In genomic region chr8:122520611-122521010, GRCm38 (mm10) we compare ENCODE assay signal across 13 mouse cellular contexts. TPM values are rescaled to one million over a fixed set of nuclear protein-coding genes. Genes with fewer than 3 reads are reported as not detected.
A peak's percentile ranks its signal among the peaks of the same experiment; 100 is the strongest.
DNase-seq lines count a peak whose midpoint lies in the region; ATAC-seq and TF ChIP-seq lines count a peak whose summit lies in the region.
"Had no signal": no experiment of that assay in that cellular context is flagged by ENCODE, and none has a peak within 500 bp of the region (broad histone marks: within the 10 kb centered on the region; RNA-seq: fewer than 3 reads in every experiment).

No protein-coding gene starts in this region.

- TF ChIP-seq CTCF in lung, postnatal 0 days (IDR thresholded peaks at IDR 0.05) = no peak
- TF ChIP-seq CTCF in lung, adult 2 months (IDR thresholded peaks at IDR 0.05; ENCODE audit: insufficient read depth, low read length) = no peak
- TF ChIP-seq CTCF in liver, postnatal 0 days (IDR thresholded peaks at IDR 0.05; ENCODE audit: low read depth) = no peak

- WGBS in hindbrain, embryonic 10.5 days = 67% methylated on average over 11 of the region's 11 CpGs
- WGBS in hindbrain, embryonic 16.5 days = 70% methylated on average over 11 of the region's 11 CpGs
- 61% methylated on average over 11 of the region's 11 CpGs for WGBS in lung, postnatal 0 days
- 51% methylated on average over 11 of the region's 11 CpGs for WGBS in lung, adult 2 months
- WGBS in heart, embryonic 14.5 days = 58% methylated on average over 11 of the region's 11 CpGs
- 60% methylated on average over 11 of the region's 11 CpGs for WGBS in liver, postnatal 0 days (ENCODE audit: insufficient replicate concordance)

- H3K4me1 ChIP-seq in hindbrain, embryonic 10.5 days (replicated peaks) = peaks cover 76% of the 10 kb centered on the region
- peaks cover 19% of the 10 kb centered on the region for H3K4me1 ChIP-seq in hindbrain, embryonic 16.5 days (ENCODE audit: control insufficient read depth, insufficient read depth, low read depth, low read length)
- H3K4me1 ChIP-seq in lung, postnatal 0 days (ENCODE audit: insufficient read depth, low read depth, low read length) = peaks cover 50% of the 10 kb centered on the region
- H3K4me1 ChIP-seq in lung, adult 2 months (ENCODE audit: control insufficient read depth, insufficient read depth, low read length) = peaks cover 60% of the 10 kb centered on the region
- peaks cover 58 to 80% of the 10 kb centered on the region in 2 experiments for H3K4me1 ChIP-seq in heart, embryonic 14.5 days (ENCODE audit: control insufficient read depth in 2 of 2, insufficient read depth in 2 of 2, low read length in 2 of 2)
- H3K4me1 ChIP-seq in liver, postnatal 0 days (ENCODE audit: insufficient read depth) = peaks cover 27% of the 10 kb centered on the region

- peak overlapping the region; percentile 56 for H3K27ac ChIP-seq in hindbrain, embryonic 10.5 days
- H3K27ac ChIP-seq in hindbrain, embryonic 16.5 days (ENCODE audit: low read depth, low read length) = no peak overlapping the region
- peak overlapping the region; percentile 63 for H3K27ac ChIP-seq in lung, postnatal 0 days (ENCODE audit: low read length)
- H3K27ac ChIP-seq in heart, embryonic 14.5 days (replicated peaks in 1 of 2; ENCODE audit: control insufficient read depth in 1 of 2, insufficient read depth in 1 of 2, low read depth in 2 of 2, low read length in 2 of 2) = peak overlapping the region; percentile 0 to 90; a peak in 3 of 4 replicates
- H3K27ac ChIP-seq in liver, postnatal 0 days (ENCODE audit: low read depth) = 0 out of 2 replicates have a peak overlapping the region, but pooled peaks have one; percentile 7

- no peaks in the 10 kb centered on the region for H3K36me3 ChIP-seq in hindbrain, embryonic 10.5 days
- H3K36me3 ChIP-seq in hindbrain, embryonic 16.5 days (ENCODE audit: control insufficient read depth, insufficient read depth, low read length) = no peaks in the 10 kb centered on the region
- no peaks in the 10 kb centered on the region for H3K36me3 ChIP-seq in lung, postnatal 0 days (ENCODE audit: insufficient read depth, low read length)
- H3K36me3 ChIP-seq in heart, embryonic 14.5 days (ENCODE audit: control insufficient read depth, insufficient read depth, low read length) = no peaks in the 10 kb centered on the region
- no peaks in the 10 kb centered on the region for H3K36me3 ChIP-seq in liver, postnatal 0 days (replicated peaks; ENCODE audit: insufficient read depth, low read length)
- H3K36me3 ChIP-seq: embryonic facial prominence, embryonic 13.5 days had no signal

- TF ChIP-seq EP300 in lung, postnatal 0 days (IDR thresholded peaks at IDR 0.05) = no peak
- no peak for TF ChIP-seq EP300 in liver, postnatal 0 days (IDR thresholded peaks at IDR 0.05; ENCODE audit: low read depth)

- ATAC-seq in hindbrain, embryonic 16.5 days = no peak
- ATAC-seq in lung, postnatal 0 days = no peak
- ATAC-seq in heart, embryonic 14.5 days (ENCODE audit: insufficient number of reproducible peaks, insufficient read depth, low FRiP score, low read depth) = no peak
- no peak for ATAC-seq in liver, postnatal 0 days

- no peak overlapping the region for H3K4me2 ChIP-seq in hindbrain, embryonic 16.5 days (ENCODE audit: low read length)
- H3K4me2 ChIP-seq in lung, postnatal 0 days (replicated peaks; ENCODE audit: low read depth, low read length) = no peak overlapping the region
- no peak overlapping the region for H3K4me2 ChIP-seq in heart, embryonic 14.5 days (ENCODE audit: low read length)
- H3K4me2 ChIP-seq in liver, postnatal 0 days (ENCODE audit: low read depth, low read length) = no peak overlapping the region
- H3K4me2 ChIP-seq: embryonic facial prominence, embryonic 13.5 days had no signal

- DNase-seq in hindbrain, embryonic 10.5 days (ENCODE audit: low spot score) = no peak
- no peak for DNase-seq in lung, postnatal 0 days (ENCODE audit: low spot score)
- no peak for DNase-seq in lung, adult 2 months
- DNase-seq in liver, postnatal 0 days = no peak
- DNase-seq in adrenal gland, adult 18-20 months (ENCODE audit: low spot score in 2 of 2) = no peak
- DNase-seq in thymus, postnatal 36 days = no peak
- DNase-seq: cerebellum, adult 8-10 months; kidney, adult 18-20 months had no signal

- H3K4me3 ChIP-seq in hindbrain, embryonic 10.5 days = no peak overlapping the region
- no peak overlapping the region for H3K4me3 ChIP-seq in hindbrain, embryonic 16.5 days (ENCODE audit: low read length)
- no peak overlapping the region for H3K4me3 ChIP-seq in lung, postnatal 0 days (ENCODE audit: low read depth, low read length)
- no peak overlapping the region for H3K4me3 ChIP-seq in lung, adult 2 months (replicated peaks; ENCODE audit: extremely low read depth, low read depth, low read length)
- H3K4me3 ChIP-seq in heart, embryonic 14.5 days (ENCODE audit: control insufficient read depth in 1 of 2, insufficient read depth in 1 of 2, low read depth in 1 of 2, low read length in 2 of 2) = no peak overlapping the region
- no peak overlapping the region for H3K4me3 ChIP-seq in liver, postnatal 0 days (ENCODE audit: low read depth, low read length)
- H3K4me3 ChIP-seq: embryonic facial prominence, embryonic 13.5 days; megakaryocyte, embryonic 14.5 days had no signal

- peaks cover 8% of the 10 kb centered on the region; the same call in 1 of the 2 replicates for H3K27me3 ChIP-seq in hindbrain, embryonic 10.5 days (ENCODE audit: insufficient read depth, poor library complexity, severe bottlenecking)
- no peaks in the 10 kb centered on the region for H3K27me3 ChIP-seq in hindbrain, embryonic 16.5 days (replicated peaks; ENCODE audit: control insufficient read depth, insufficient read depth, low read length)
- no peaks in the 10 kb centered on the region for H3K27me3 ChIP-seq in lung, postnatal 0 days (replicated peaks; ENCODE audit: insufficient read depth, low read length)
- no peaks in the 10 kb centered on the region for H3K27me3 ChIP-seq in heart, embryonic 14.5 days (ENCODE audit: control insufficient read depth, insufficient read depth, low read length)
- H3K27me3 ChIP-seq in liver, postnatal 0 days (ENCODE audit: insufficient read depth, low read length) = no peaks in the 10 kb centered on the region
- H3K27me3 ChIP-seq: CH12.LX; embryonic facial prominence, embryonic 13.5 days; megakaryocyte, embryonic 14.5 days had no signal

- no peaks in the 10 kb centered on the region for H3K9me3 ChIP-seq in hindbrain, embryonic 10.5 days
- no peaks in the 10 kb centered on the region for H3K9me3 ChIP-seq in hindbrain, embryonic 16.5 days (ENCODE audit: control insufficient read depth, low read length)
- no peaks in the 10 kb centered on the region for H3K9me3 ChIP-seq in lung, postnatal 0 days (ENCODE audit: low read length)
- no peaks in the 10 kb centered on the region for H3K9me3 ChIP-seq in heart, embryonic 14.5 days (ENCODE audit: control insufficient read depth, low read length)
- no peaks in the 10 kb centered on the region for H3K9me3 ChIP-seq in liver, postnatal 0 days (ENCODE audit: low read length)
- H3K9me3 ChIP-seq: embryonic facial prominence, embryonic 13.5 days; megakaryocyte, embryonic 14.5 days had no signal

- TF ChIP-seq POLR2A in lung, adult 2 months (IDR thresholded peaks at IDR 0.05; ENCODE audit: borderline replicate concordance, extremely low read depth, low read depth, low read length) = no peak

- no peak overlapping the region for H3K9ac ChIP-seq in hindbrain, embryonic 16.5 days (ENCODE audit: low read depth, low read length)
- no peak overlapping the region for H3K9ac ChIP-seq in lung, postnatal 0 days (replicated peaks; ENCODE audit: low read depth)
- H3K9ac ChIP-seq in heart, embryonic 14.5 days (ENCODE audit: low read length) = no peak overlapping the region; the same call in 1 of the 2 replicates
- H3K9ac ChIP-seq in liver, postnatal 0 days (replicated peaks) = no peak overlapping the region
- H3K9ac ChIP-seq: embryonic facial prominence, embryonic 13.5 days had no signal

RNA-seq across cellular contexts. Expression of gene Piezo1, which starts 30.5 kb away (rescaled TPM):
- polyA plus RNA-seq in hindbrain, embryonic 10.5 days (2016; fragmentation: Nextera tagmentation; extraction: Ambion mirVana) = 6.5 and 9.2 TPM in 2 replicates
- 1.7 and 3.5 TPM in 2 replicates for polyA plus RNA-seq in hindbrain, embryonic 16.5 days (2015; fragmentation: Nextera tagmentation; extraction: Ambion mirVana)
- 27.3 and 31.3 TPM in 2 replicates for polyA plus RNA-seq in lung, postnatal 0 days (2015; fragmentation: Nextera tagmentation; extraction: Ambion mirVana)
- polyA plus RNA-seq in lung, adult 2 months (2012; rRNA removed) = 192 and 213 TPM in 2 replicates
- polyA plus RNA-seq in heart, embryonic 14.5 days (2014; fragmentation: Nextera tagmentation; extraction: Ambion mirVana) = 14.9 and 16.3 TPM in 2 replicates
- 2.6 and 3.4 TPM in 2 replicates for polyA plus RNA-seq in liver, postnatal 0 days (2015; fragmentation: Nextera tagmentation; extraction: Ambion mirVana)
- 10 to 100 TPM; 14.1 to 28.4 TPM for total RNA-seq in adrenal gland, adult 18-20 months (2021)

RNA-seq across cellular contexts. Expression of gene Ctu2, which starts 44.7 kb away (rescaled TPM):
- 74.1 and 74.7 TPM in 2 replicates for polyA plus RNA-seq in hindbrain, embryonic 10.5 days (2016; fragmentation: Nextera tagmentation; extraction: Ambion mirVana)
- polyA plus RNA-seq in hindbrain, embryonic 16.5 days (2015; fragmentation: Nextera tagmentation; extraction: Ambion mirVana) = 78.5 and 85.1 TPM in 2 replicates
- 21.2 and 25.9 TPM in 2 replicates for polyA plus RNA-seq in lung, postnatal 0 days (2015; fragmentation: Nextera tagmentation; extraction: Ambion mirVana)
- polyA plus RNA-seq in lung, adult 2 months (2012; rRNA removed) = 28.6 and 30.6 TPM in 2 replicates
- polyA plus RNA-seq in heart, embryonic 14.5 days (2014; fragmentation: Nextera tagmentation; extraction: Ambion mirVana) = 24.9 and 33.0 TPM in 2 replicates
- polyA plus RNA-seq in liver, postnatal 0 days (2015; fragmentation: Nextera tagmentation; extraction: Ambion mirVana) = 17.8 and 20.9 TPM in 2 replicates
- 10 to 100 TPM; 20.8 to 24.2 TPM for total RNA-seq in adrenal gland, adult 18-20 months (2021)

RNA-seq across cellular contexts. Expression of gene Rnf166, which starts 44.7 kb away (rescaled TPM):
- polyA plus RNA-seq in hindbrain, embryonic 10.5 days (2016; fragmentation: Nextera tagmentation; extraction: Ambion mirVana) = 31.8 and 33.6 TPM in 2 replicates
- 30.9 and 32.5 TPM in 2 replicates for polyA plus RNA-seq in hindbrain, embryonic 16.5 days (2015; fragmentation: Nextera tagmentation; extraction: Ambion mirVana)
- 49.4 and 52.7 TPM in 2 replicates for polyA plus RNA-seq in lung, postnatal 0 days (2015; fragmentation: Nextera tagmentation; extraction: Ambion mirVana)
- polyA plus RNA-seq in lung, adult 2 months (2012; rRNA removed) = 83.8 and 93.2 TPM in 2 replicates
- polyA plus RNA-seq in heart, embryonic 14.5 days (2014; fragmentation: Nextera tagmentation; extraction: Ambion mirVana) = 39.8 and 40.8 TPM in 2 replicates
- 18.5 and 18.9 TPM in 2 replicates for polyA plus RNA-seq in liver, postnatal 0 days (2015; fragmentation: Nextera tagmentation; extraction: Ambion mirVana)
- 10 to 100 TPM; 39.1 to 66.6 TPM for total RNA-seq in adrenal gland, adult 18-20 months (2021)

RNA-seq across cellular contexts. Expression of gene Cdt1, which starts 47.2 kb away (rescaled TPM):
- polyA plus RNA-seq in hindbrain, embryonic 10.5 days (2016; fragmentation: Nextera tagmentation; extraction: Ambion mirVana) = 56.0 and 64.3 TPM in 2 replicates
- polyA plus RNA-seq in hindbrain, embryonic 16.5 days (2015; fragmentation: Nextera tagmentation; extraction: Ambion mirVana) = 8.0 and 11.4 TPM in 2 replicates
- 7.4 and 7.7 TPM in 2 replicates for polyA plus RNA-seq in lung, postnatal 0 days (2015; fragmentation: Nextera tagmentation; extraction: Ambion mirVana)
- 11.7 and 12.2 TPM in 2 replicates for polyA plus RNA-seq in lung, adult 2 months (2012; rRNA removed)
- 23.2 and 27.6 TPM in 2 replicates for polyA plus RNA-seq in heart, embryonic 14.5 days (2014; fragmentation: Nextera tagmentation; extraction: Ambion mirVana)
- 19.8 and 23.7 TPM in 2 replicates for polyA plus RNA-seq in liver, postnatal 0 days (2015; fragmentation: Nextera tagmentation; extraction: Ambion mirVana)
- 1 to 10 TPM; 4.7 to 4.9 TPM for total RNA-seq in adrenal gland, adult 18-20 months (2021)

RNA-seq across cellular contexts. Expression of gene Aprt, which starts 56.1 kb away (rescaled TPM):
- polyA plus RNA-seq in hindbrain, embryonic 10.5 days (2016; fragmentation: Nextera tagmentation; extraction: Ambion mirVana) = 237 and 268 TPM in 2 replicates
- 202 and 203 TPM in 2 replicates for polyA plus RNA-seq in hindbrain, embryonic 16.5 days (2015; fragmentation: Nextera tagmentation; extraction: Ambion mirVana)
- polyA plus RNA-seq in lung, postnatal 0 days (2015; fragmentation: Nextera tagmentation; extraction: Ambion mirVana) = 203 and 206 TPM in 2 replicates
- polyA plus RNA-seq in lung, adult 2 months (2012; rRNA removed) = 108 and 109 TPM in 2 replicates
- polyA plus RNA-seq in heart, embryonic 14.5 days (2014; fragmentation: Nextera tagmentation; extraction: Ambion mirVana) = 240 and 243 TPM in 2 replicates
- 223 and 249 TPM in 2 replicates for polyA plus RNA-seq in liver, postnatal 0 days (2015; fragmentation: Nextera tagmentation; extraction: Ambion mirVana)
- total RNA-seq in adrenal gland, adult 18-20 months (2021) = 10 to 100 TPM; 71.3 to 71.7 TPM
